Mouse (Mus musculus) cerebellum, adult 2 months (tissue): ENCODE measurements around the gene Det1.

Experiments
- CTCF ChIP-seq: fragments of 200-500 bp; IDR thresholded peaks from 2 replicates; pipeline ENCODE4 v1.5.1; 2011; ENCODE audit warnings: low read depth, mild to moderate bottlenecking, control low read depth, low read length, moderate library complexity, borderline replicate concordance; ENCODE audit not compliant: insufficient read depth
- POLR2A ChIP-seq: fragments of 200-500 bp; IDR thresholded peaks from 2 replicates; pipeline ENCODE4 v1.6.1; 2011; ENCODE audit warnings: low read length, control low read depth, borderline replicate concordance; ENCODE audit not compliant: insufficient read depth

GRCm38 (mm10) chr7:78863796-78864445 is 16.9 kb upstream of the Det1 start:
- TF ChIP-seq CTCF, result no peak
- no peak for TF ChIP-seq POLR2A
